Mouse (Mus musculus): ENCODE results near the gene Pip5k1c.

Pip5k1c gene

DNA sequence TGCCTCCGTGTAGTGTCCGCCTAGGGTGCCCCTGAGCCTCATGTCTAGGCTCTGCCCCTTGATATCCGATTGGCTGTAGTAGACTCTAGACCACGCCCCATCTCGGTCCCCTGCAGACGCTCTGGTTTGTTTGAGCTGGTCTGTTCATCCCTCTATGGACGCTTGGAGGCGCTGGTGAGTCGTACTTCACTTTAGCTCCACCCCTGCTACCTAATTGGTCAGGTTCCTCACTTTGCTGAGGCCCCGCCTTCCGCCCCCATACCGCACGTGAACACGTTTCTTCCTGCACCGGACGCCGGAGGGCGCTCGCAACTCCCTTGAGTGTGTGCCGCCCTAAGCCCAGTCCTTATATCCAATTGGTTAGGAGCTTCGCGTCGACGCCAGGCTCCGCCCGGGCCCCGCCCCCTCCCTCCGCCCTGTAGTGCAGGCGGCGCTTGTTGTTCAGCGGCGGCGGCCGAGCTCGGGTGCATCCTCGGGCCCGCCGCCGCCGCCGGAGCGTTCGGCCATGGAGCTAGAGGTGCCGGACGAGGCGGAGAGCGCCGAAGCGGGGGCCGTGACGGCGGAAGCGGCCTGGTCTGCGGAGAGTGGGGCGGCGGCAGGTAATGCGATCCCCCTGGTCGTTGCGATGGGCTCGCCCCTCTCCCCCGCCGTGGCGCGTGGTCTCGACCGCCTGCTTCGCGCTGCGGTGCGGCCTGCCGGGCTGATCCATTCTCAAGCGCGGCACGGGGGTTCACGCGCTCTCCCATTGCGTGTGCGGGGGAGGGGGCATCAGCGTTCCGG lies at the start of gene Pip5k1c:
Gene Pip5k1c (plus strand): TSS at position 410 of the 780 bp plus-strand sequence.
- DNase-seq (ENCODE audit: low spot score in 2 of 2) = peak; percentile 99

DNA sequence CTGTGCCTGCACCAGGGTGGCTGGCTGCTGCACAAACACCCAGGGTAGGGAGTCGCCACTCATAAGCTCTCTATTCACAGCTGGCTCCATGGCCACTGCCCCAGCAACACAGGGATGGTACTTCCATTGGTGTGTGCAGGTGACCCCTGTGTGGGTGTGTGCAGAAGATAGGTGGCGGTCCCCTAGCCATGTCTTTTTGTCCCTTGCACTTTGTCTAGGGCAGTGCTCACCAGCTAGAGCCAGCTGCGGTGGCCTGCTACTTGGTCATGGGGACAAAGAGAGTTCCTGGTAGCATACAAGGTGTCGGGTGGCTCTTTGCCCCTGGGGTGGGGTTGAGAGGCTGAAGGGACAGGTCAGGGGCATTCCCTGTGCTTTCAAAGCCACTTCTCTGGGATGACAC lies 48.6 kb upstream of the Pip5k1c start:
- DNase-seq (ENCODE audit: low spot score in 2 of 2) = no peak

DNA sequence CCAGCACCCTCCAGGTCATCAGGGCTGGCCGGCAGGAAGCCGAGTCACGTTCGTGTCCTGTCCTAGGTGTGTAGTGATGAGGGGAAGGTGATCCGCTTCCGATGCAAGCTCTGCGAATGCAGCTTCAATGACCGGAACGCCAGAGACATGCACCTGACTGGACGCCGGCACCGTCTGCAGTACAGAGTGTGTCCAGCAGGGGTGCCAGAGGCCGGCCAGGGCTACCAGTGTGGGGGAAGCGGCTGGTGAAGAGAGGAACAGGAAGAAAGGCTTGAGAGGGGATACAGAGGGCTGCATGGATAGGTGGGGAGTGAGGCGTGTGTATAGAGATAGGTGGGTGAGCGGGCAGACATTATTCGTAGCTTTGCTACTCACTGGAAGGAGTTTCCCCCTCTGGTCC lies 48.2 kb upstream of the Pip5k1c start:
- DNase-seq (ENCODE audit: low spot score in 2 of 2) = peak; percentile 72 to 76

DNA sequence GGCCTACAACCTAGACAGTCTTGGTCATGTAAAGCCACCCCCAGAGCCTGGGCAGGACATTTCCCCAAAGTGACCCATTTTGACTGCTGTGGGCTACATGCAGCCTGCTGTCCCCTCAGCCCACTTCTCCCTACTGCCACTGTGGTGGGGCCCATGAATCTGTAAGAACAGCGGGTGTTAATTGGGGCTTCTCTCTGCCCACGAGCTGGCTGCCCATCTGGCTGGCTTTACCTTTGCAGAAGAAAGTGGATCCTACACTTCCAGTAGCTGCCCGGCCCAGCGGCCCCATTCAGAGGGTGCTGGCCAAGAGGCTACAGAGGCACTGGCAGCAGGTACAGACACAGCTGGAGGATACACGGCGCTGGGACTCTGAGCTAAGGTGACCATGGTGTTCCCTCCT lies 47.6 kb upstream of the Pip5k1c start:
- DNase-seq (ENCODE audit: low spot score in 2 of 2) = no peak

DNA sequence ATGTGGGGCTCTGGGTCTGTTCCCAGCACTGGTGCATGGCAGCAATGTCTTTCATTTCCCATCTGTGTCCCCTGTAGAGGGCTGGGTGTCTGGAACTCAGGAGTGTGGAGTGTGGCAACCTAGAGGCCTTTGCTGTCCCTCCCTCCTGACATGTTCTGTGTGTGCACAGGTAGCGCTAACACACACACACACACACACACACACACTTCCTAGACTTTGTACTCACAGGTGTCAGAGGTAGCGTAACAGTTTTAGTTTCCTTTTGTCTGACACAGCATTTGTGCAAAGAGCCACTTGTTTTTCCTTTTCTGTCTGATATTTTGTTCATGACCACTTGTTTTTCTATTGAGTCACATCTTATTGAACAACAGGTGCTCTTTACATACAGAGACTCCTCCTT lies 45.0 kb upstream of the Pip5k1c start:
- DNase-seq (ENCODE audit: low spot score in 2 of 2) = no peak

DNA sequence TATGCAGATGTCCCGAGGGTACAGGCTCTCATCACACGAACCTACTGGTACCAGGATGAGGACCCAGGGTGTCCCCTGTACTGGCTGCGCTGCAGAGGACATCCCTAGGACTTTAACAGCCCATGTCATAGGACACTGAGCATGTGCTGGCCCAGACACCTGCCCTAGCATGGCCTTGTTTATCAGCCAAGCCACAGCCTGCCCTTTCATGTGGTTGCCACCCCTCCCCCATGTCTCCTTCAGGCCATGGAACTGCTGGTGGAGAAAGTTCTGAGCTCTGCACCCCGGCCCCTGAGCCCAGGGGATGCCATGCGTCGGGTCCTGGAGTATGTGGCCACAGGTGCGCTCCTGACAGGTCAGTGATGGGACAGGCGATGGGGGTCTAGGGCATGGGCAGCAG lies 43.3 kb upstream of the Pip5k1c start:
- no peak for DNase-seq (ENCODE audit: low spot score in 2 of 2)

DNA sequence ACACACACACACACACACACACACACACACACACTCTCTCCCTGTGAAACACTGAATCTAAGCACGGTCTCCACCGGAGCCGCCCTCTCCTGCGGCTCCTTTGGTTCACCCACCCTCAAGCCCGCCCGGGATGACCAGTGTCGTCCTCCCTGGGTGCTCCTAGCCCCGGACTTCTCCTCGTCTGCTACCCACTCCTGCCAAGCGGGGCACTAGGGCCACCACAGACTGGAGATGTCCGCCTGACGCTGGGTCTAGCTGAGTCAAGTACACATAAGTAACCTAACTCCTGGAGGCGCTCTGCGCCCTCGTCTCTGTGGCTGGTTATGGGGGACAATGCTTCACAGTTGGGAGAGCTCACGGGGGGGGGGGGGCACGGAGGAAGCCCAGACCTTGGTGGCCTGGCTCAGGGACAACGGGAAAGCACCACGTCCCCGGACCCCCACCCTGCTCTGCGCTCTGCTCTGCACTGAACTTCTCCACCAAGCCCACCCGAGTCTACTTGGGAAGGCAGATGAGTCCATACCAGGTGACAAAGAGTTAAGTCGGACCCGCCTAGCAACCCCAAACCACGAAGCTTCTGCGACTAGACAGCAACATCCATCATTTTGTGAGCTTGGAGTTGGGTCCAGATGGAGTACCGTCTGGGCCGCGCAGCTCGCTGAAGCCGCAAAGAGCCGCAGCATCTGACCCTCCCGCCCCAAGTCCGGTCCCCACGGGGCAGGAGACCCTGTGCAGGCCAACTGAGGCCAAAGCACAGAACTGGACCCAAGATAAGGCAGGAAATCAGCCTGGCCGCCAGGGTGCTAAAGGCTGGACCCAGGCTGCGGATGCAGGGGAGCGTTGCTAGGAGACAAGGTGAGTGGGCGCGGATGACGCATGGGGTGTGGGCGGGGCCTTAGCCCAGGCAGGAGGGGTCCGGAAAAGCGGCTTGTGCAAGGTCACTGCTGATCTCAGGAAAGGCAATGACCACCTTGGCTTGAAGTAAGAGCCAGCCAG lies 40.0 kb upstream of the Pip5k1c start, which contains the start of gene Matk:
Gene Matk (plus strand): TSS at position 512 of the 996 bp plus-strand sequence.
- DNase-seq (ENCODE audit: low spot score in 2 of 2) = no peak

DNA sequence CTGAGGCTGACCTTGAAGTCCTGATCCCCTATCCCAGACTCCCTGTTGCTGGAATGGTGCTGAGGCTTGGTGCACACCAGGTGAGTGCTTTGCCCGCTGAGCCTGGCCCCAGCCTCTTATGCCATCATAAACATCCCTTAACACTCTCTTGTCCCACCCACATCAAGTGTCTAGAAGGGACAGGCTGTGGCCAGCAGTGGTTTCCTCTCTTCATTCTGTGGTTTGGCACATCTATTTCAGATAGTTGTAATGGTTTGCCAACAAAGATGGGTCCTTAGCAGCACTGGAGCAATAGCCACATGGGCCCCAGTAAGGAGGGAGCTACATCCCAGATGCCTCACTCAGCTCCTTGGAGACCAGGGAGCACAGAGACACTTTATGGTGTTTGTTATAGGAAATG lies 37.9 kb upstream of the Pip5k1c start:
- no peak for DNase-seq (ENCODE audit: low spot score in 2 of 2)

DNA sequence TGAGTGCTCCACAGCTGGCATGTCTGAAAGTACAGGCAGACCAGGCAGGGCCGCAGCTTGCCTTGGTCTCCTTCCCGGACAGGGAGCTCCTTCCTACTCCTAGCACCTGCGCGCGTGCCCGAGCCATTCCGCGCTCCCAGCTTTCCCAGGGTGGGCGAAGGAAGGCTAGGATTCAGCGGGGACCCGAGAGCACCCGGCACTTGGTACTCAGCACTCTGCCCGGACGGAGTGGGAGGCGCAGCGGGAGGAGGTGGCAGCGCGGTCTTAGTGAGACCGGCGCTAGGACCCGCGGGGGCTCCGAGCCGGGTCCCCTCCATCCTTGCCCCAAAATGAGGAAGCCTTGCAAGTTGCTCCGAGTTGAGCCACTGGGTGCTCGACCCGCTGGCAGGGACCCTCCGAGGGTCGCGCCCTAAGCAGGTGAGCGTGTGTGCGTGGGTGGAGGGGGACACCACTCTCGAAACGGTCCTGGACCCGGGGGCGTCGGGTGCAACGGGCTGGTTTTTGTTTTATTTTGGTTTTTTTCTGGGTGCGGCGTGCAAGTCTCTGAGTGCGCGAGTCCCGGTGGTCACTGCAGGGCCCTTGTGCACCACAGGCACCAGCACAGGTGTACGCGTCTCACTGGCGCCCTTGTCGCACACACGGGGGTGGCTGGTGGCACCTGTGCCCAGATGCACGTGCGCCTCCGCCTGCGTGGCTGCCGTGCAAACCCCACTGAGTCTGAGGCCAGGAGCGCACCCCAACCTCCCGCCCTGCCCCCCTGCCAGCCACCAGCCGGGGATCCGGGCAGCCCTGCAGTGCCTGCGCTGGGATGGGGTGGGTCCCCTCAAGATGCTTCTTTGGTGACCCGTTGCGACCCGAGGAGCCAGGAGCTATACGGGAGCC lies 35.4 kb upstream of the Pip5k1c start:
- DNase-seq (ENCODE audit: low spot score in 2 of 2) = no peak

DNA sequence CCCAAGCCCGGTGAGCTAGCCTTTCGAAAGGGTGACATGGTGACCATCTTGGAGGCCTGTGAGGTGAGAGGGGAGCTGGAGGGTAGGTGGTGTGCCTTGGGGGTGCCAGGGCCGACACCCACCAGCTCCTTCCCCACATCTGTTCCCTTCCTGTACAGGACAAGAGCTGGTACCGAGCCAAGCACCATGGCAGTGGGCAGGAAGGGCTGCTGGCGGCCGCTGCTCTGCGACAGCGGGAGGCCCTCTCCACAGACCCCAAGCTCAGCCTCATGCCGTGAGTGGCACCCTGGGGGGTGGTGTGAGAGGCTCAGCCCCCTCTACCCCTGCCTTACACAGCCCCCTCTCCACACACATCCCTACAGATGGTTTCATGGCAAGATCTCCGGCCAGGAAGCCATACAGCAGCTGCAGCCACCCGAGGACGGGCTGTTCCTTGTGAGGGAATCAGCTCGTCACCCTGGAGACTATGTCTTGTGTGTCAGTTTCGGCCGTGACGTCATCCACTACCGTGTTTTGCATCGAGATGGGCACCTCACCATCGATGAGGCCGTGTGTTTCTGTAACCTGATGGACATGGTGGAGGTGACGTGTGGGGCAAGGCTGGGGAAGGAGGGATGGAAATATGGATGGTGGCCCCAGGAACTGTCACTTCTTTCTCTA lies 33.4 kb upstream of the Pip5k1c start:
- no peak for DNase-seq (ENCODE audit: low spot score in 2 of 2)

DNA sequence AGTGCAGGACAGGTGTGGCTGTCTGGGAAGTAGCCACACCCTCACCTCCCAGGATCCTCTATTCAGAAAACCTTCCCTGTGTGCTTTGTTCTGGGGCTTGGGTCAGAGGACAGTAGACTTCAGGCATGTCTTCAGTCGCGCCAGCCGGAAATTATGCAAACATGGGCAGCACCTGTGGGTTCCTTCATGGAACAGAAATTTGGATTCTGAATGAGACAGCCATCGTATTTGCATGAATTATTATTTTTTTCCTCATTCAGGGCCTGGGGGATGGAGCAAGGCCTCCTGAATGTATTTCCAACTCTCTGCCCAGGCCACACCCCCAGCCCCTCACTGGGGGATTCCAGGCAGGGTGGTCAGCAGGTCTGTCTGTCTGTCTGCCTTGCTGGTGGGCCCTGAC lies 31.7 kb upstream of the Pip5k1c start:
- no peak for DNase-seq (ENCODE audit: low spot score in 2 of 2)

DNA sequence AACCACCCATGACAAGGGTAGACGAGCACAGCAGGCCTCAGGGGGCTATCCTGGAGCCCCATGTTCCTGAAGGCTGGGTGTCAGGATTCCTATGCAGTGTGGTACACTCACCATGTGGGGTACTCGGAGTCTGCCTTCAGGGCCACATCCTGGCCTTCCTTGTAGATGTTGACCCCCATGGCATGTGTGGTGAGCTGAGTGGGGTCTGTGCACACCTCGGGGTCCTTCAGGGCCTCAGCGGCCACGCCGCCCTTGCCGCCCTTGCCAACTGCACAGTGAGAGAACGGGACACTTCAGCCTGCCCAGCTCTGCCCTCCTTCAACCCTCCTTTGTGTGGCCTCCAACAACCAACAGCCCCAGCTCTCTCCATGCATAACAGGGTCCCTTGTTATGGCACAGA lies 27.2 kb upstream of the Pip5k1c start:
- no peak for DNase-seq (ENCODE audit: low spot score in 2 of 2)

DNA sequence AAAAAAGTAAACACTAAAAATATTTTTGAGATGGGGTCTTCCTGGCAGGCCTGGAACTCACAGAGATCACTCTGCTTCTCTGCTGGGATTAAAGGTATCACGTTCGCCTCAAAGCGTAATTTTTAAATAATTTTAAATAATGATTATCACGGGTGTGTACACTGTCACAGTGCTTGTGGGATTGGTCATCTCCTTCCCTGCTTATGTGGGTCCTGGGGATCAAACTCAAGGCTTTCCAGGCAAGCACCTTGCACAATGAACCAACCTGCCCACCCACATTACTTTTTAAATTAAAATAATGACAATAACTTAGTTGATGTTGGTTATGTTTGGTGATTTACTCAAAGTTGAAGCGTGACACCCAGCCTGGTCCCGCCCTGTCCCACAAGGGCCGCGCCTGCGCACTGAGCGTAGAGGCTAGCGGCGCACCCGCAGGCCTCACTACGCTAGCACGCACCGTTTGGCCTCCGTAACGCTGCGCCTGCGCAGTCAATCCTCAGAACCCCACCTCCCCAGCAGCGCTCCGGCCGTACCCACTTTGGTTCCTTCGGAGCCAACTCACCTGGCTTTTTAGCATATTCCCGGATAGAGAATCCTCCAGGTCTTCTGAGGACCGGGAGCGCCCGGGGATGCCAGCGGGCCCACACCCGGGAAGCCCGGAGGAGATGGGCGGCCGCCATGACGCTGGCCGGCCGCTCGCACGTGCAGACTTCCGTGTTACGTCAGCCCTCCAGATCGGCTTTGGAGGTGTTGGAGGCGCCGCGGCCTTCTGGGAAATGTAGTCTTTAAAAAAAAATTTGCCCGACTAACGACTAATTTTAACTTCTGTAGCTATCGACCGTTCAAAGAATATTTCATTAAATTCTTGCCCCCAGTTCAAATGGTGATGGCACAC lies 26.3 kb upstream of the Pip5k1c start, which contains the start of the genes Mrpl54 and Apba3:
Gene Mrpl54 (minus strand): TSS at position 724 of the 895 bp plus-strand sequence.
Gene Apba3 (plus strand): TSS at position 750 of the 895 bp plus-strand sequence.
- DNase-seq (ENCODE audit: low spot score in 2 of 2) = peak; percentile 95

DNA sequence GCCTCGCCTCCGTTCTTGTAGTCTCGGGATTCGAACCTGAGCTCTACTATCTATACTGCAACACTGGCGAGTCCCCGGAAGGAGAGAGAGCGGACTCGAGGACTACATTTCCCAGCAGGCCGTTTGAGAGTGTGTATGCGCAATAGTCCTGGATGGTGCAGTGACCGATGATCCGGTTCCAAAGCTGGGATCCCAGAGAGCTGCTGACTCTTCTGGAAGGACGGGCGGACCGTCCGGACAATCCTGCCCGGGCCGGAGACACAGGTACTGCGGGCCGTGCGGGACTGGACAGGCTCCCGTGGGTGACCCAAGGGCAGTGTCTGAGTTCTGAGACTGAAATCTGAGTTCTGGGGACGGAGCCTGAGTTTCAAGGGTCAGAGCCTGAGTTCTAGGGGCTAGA lies 24.7 kb upstream of the Pip5k1c start:
- peak; percentile 78 to 87 for DNase-seq (ENCODE audit: low spot score in 2 of 2)

DNA sequence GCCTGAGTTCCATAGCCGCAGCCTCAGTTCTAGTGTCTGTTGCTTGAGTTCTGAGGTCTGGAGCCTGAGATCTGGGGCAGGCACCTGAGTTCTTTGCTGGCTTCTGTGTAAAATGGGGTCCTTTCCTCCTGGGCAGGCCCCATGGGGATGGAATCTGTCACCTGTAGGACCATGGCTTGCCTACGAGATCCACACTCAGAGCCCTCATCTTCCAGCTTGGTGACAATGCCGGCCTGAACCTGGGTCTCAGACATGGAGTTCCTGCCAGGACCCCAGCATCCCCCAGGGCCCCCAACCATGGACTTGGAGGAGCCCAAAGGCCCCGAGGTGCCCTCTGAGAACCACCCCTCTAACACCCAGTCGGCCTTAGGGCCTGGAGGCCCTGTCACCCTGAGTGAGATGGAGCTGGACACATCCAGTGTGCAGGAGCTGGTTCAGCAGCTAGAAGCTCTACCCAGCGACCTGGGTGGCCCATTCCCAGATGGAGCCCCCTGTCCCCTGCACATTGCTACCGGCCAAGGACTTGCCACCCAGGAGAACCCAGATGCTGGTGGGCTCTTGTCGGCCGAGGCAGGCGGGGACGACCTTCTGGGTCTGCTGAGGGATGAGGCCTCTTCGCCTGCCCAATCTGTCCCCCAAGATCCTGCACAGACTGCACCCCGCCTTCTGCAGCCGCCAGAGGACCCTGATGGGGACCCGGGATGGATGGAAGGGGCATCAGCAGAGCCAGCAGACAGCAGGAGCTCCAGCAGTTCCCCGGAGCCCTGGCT lies 23.9 kb upstream of the Pip5k1c start:
- no peak for DNase-seq (ENCODE audit: low spot score in 2 of 2)

DNA sequence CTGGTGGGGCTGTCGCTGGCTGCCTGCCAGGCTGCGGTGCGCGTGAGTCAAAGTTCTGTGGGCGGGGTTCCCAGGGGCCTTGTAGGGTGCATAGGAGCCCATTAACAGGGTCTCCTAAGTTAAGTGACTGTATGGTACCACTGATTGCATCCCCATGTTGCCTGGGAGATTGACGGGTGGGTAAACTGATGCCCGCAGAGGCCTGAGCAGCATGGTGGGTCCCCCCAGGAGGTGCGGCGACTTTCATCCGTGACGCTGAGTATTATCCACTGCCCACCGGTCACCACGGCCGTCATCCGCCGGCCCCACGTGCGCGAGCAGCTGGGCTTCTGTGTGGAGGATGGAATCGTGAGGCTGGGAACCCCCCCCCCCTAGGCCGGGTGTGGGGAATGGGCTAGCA lies 20.4 kb upstream of the Pip5k1c start:
- DNase-seq (ENCODE audit: low spot score in 2 of 2) = no peak

DNA sequence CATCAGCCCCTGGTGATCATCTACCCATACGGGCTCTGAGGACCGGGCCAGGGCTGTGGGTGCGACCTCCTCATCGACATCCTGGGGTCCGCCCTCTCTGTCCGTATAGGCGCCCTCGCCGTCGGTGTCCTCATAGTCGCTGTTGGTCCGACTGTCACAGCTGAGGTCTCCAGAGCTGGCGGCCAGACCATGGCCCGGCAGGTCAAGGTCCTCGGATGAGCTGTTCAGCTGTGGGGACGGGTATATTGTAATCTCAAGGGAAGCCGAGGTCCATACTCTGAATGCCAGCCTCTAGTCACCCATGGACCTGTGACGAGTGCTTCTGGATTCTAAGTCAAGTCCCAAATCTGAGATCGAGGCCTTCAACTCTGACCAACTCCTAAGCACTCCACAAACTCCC lies 18.9 kb upstream of the Pip5k1c start:
- DNase-seq (ENCODE audit: low spot score in 2 of 2) = no peak

DNA sequence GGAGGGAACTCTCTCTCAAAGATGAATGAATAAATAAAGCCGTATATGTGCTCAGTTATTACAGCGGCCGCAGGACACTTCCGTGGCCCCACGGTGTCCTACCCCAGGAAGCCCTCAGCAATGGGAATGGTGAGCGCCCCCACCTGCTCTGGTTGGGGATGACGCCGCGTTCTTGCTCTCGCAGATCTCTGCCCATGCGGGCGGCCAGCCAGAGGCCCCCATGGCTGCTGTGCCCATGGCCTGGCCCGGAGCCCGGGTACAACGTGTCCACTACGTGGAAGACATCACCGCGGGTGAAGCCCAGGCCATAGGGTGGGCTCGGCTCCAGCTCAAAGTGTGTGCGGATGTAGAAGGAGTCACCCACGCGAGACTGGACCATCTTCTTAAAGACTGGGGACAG lies 15.1 kb upstream of the Pip5k1c start:
- DNase-seq (ENCODE audit: low spot score in 2 of 2) = no peak

DNA sequence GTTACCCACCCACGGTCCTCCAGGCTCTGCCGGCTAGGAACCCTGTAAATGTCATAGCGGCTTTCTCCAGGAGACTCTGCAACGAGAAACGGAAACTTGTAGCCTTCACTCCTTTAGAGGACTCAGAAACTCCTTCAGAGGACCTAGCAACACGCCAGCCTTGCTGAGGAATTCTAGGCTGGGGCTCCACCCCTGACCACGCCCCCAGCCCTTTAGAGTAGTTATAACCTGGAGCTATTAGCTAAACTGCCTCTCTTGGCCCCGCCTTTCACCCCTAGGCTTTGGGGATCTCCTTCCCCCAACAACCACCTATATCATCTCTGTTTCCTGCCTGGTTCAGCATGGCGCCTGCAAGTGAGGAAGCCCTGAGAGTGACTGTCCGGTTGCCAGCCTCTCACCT lies 13.3 kb upstream of the Pip5k1c start:
- DNase-seq (ENCODE audit: low spot score in 2 of 2) = no peak

All from urinary bladder, postnatal 36 days (tissue).